17 mouse cellular contexts compared by ENCODE assay signal in the genomic region with DNA sequence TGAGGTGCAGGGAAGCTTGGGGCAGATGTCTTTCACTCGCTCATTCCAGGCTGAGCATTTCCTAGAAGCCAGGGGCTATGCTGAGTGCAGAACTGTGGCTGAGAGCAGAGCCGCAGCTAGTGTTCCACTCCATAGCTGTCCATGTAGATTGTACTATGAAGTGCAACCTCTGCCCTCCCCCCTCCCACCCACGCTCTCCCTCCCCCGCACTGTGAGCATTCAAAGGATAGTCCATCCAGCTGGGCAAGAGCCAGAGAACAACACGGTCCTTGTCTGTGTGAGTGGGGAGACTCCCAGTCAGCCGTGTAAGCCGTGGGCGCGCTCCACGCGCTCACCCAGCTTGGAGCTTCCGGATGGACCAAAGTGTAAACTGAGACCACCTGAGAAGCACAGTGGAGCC. TPM values are rescaled to one million over a fixed set of nuclear protein-coding genes. Genes with fewer than 3 reads are reported as not detected.
DNase-seq lines count a peak whose midpoint lies in the region; ATAC-seq lines count a peak whose summit lies in the region.
"Had no signal": no experiment of that assay in that cellular context is flagged by ENCODE, and none has a peak within 500 bp of the region (broad histone marks: within the 10 kb centered on the region; RNA-seq: fewer than 3 reads in every experiment).

No protein-coding gene starts in this region.

- 37% methylated on average over 12 of the region's 12 CpGs for WGBS in embryonic facial prominence, embryonic 11.5 days
- WGBS in embryonic facial prominence, embryonic 10.5 days, result 50% methylated on average over 12 of the region's 12 CpGs
- WGBS in kidney, embryonic 15.5 days, result 32% methylated on average over 12 of the region's 12 CpGs

- H3K4me1 ChIP-seq in embryonic facial prominence, embryonic 11.5 days (ENCODE audit: control insufficient read depth, insufficient read depth, low read length), result no peaks in the 10 kb centered on the region
- peaks cover 18% of the 10 kb centered on the region for H3K4me1 ChIP-seq in embryonic facial prominence, embryonic 10.5 days
- H3K4me1 ChIP-seq in kidney, embryonic 15.5 days, result peaks cover 10% of the 10 kb centered on the region; the same call in 1 of the 2 replicates

- no peak overlapping the region for H3K27ac ChIP-seq in embryonic facial prominence, embryonic 11.5 days (replicated peaks; ENCODE audit: low read depth, low read length)
- H3K27ac ChIP-seq in embryonic facial prominence, embryonic 10.5 days (replicated peaks), result no peak overlapping the region
- no peak overlapping the region for H3K27ac ChIP-seq in kidney, embryonic 15.5 days
- H3K27ac ChIP-seq: heart, adult 2 months; left cerebral cortex, adult 2 months; limb, embryonic 13.5 days had no signal

- H3K27me3 ChIP-seq in embryonic facial prominence, embryonic 11.5 days (ENCODE audit: control insufficient read depth, insufficient read depth, low read length), result no peaks in the 10 kb centered on the region; the same call in 1 of the 2 replicates
- peaks cover 39% of the 10 kb centered on the region for H3K27me3 ChIP-seq in embryonic facial prominence, embryonic 10.5 days (replicated peaks; ENCODE audit: low read depth, poor library complexity, severe bottlenecking)
- peaks cover 3% of the 10 kb centered on the region; the same call in 1 of the 2 replicates for H3K27me3 ChIP-seq in kidney, embryonic 15.5 days

- no peak overlapping the region for H3K4me2 ChIP-seq in embryonic facial prominence, embryonic 11.5 days (ENCODE audit: low read depth, low read length)
- 0 out of 2 replicates have a peak overlapping the region, but pooled peaks have one; percentile 19 for H3K4me2 ChIP-seq in kidney, embryonic 15.5 days
- H3K4me2 ChIP-seq: limb, embryonic 13.5 days had no signal

- H3K9ac ChIP-seq in embryonic facial prominence, embryonic 11.5 days (replicated peaks; ENCODE audit: low read length), result no peak overlapping the region
- H3K9ac ChIP-seq in kidney, embryonic 15.5 days, result no peak overlapping the region
- H3K9ac ChIP-seq: limb, embryonic 13.5 days had no signal

- DNase-seq in embryonic facial prominence, embryonic 11.5 days (ENCODE audit: low spot score), result no peak
- no peak for DNase-seq in embryonic facial prominence, embryonic 10.5 days (ENCODE audit: low spot score)
- no peak for DNase-seq in kidney, postnatal 14 days
- peak; percentile 46 for DNase-seq in right cerebral cortex, adult 18-20 months
- DNase-seq in right cerebral cortex, postnatal 4 days, result no peak
- no peak for DNase-seq in embryo, embryonic 11 days
- no peak for DNase-seq in thymus, adult 18-20 months
- DNase-seq: cerebellum, adult 9-10 months; heart, adult 2 months; kidney, adult 8-10 months; lung, postnatal 4 days; thymus, postnatal 25 days had no signal

- no peak overlapping the region for H3K4me3 ChIP-seq in embryonic facial prominence, embryonic 11.5 days (ENCODE audit: low read depth, low read length)
- no peak overlapping the region for H3K4me3 ChIP-seq in embryonic facial prominence, embryonic 10.5 days
- H3K4me3 ChIP-seq in kidney, embryonic 15.5 days (replicated peaks), result no peak overlapping the region
- H3K4me3 ChIP-seq: heart, adult 2 months; left cerebral cortex, adult 2 months; limb, embryonic 13.5 days had no signal

- H3K36me3 ChIP-seq in embryonic facial prominence, embryonic 11.5 days (replicated peaks; ENCODE audit: control insufficient read depth, insufficient read depth, low read depth, low read length), result no peaks in the 10 kb centered on the region
- H3K36me3 ChIP-seq in embryonic facial prominence, embryonic 10.5 days (replicated peaks), result no peaks in the 10 kb centered on the region
- H3K36me3 ChIP-seq in kidney, embryonic 15.5 days, result no peaks in the 10 kb centered on the region
- H3K36me3 ChIP-seq: limb, embryonic 13.5 days had no signal

- no peaks in the 10 kb centered on the region for H3K9me3 ChIP-seq in embryonic facial prominence, embryonic 11.5 days (replicated peaks; ENCODE audit: control insufficient read depth, low read length)
- no peaks in the 10 kb centered on the region for H3K9me3 ChIP-seq in embryonic facial prominence, embryonic 10.5 days
- H3K9me3 ChIP-seq in kidney, embryonic 15.5 days (replicated peaks), result no peaks in the 10 kb centered on the region
- H3K9me3 ChIP-seq: limb, embryonic 13.5 days had no signal

- ATAC-seq in embryonic facial prominence, embryonic 11.5 days (replicated peaks; ENCODE audit: insufficient number of reproducible peaks, low FRiP score, low TSS enrichment, low read depth), result 0 out of 2 replicates have a peak, but pooled peaks have one; percentile 45
- ATAC-seq in kidney, embryonic 15.5 days (replicated peaks; ENCODE audit: low FRiP score), result peak; percentile 56; the same call in 1 of the 2 replicates
- ATAC-seq: Patski had no signal

RNA-seq across cellular contexts. Expression of a gene that starts 49.1 kb away (rescaled TPM):
- polyA plus RNA-seq in embryonic facial prominence, embryonic 11.5 days (2014; fragmentation: Nextera tagmentation; extraction: Ambion mirVana), result 0.13 and 0.53 TPM in 2 replicates
- polyA plus RNA-seq in embryonic facial prominence, embryonic 10.5 days (2016; fragmentation: Nextera tagmentation; extraction: Ambion mirVana), result 0.17 and 0.21 TPM in 2 replicates
- polyA plus RNA-seq in kidney, embryonic 15.5 days (2015; fragmentation: Nextera tagmentation; extraction: Ambion mirVana), result 0.14 and 0.21 TPM in 2 replicates
- polyA plus RNA-seq: liver, embryonic 16.5 days had no signal
